Mouse (Mus musculus): Measurements from ENCODE around the gene Dlst.

Gene Dlst

GRCm38 (mm10) chr12:85110698-85111592 lies at the start of gene Dlst, which contains the start of gene Prox2:
Dlst (plus strand) TSS chr12:85110833.
Prox2 (minus strand) TSS chr12:85110759.
- ATAC-seq (ENCODE audit: low TSS enrichment) = peak; percentile 97

DNA sequence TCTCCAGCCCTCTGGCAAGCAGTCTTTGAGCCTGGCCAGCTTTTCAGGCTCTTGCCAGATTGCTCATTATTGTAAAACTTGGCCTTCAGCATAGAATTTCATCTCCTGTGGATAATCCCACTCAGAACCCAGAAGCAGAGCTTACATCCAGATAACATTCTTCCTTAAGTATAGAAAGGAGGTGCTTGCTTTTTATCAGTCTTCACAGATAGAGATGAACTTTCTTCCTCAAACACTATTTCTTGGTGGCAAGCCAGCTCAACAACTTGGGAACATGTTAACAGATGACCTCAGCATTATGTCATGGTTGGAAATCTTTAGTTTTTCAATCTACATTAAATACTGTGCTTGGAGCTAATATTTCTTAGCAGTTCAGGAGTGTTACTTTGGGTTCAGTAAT lies 39.6 kb upstream of the Dlst start:
- ATAC-seq (ENCODE audit: low TSS enrichment) = no peak

DNA sequence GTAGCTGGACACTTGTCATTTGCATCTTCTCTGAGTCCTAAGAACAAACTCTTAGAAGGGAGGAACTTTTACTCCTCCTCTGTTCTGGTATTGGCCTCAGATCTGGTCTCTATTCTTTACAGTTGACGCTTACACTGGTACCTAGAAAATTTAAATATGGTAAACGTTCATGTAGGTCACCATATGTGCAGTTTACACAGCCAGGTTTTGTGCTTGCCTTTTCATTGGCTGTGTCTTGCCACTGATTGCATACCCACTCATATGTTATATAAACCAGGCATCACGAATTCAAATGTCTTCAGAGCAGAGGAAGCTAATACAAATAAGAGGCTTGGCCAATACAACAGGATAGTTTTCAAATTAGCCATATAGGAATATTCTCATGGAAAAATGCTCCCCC lies 33.5 kb upstream of the Dlst start:
- ATAC-seq (ENCODE audit: low TSS enrichment) = peak; percentile 89

- ATAC-seq (ENCODE audit: low TSS enrichment) = no peak
Measured at GRCm38 (mm10) chr12:85084257-85084656, 26.4 kb upstream of the Dlst start.

DNA sequence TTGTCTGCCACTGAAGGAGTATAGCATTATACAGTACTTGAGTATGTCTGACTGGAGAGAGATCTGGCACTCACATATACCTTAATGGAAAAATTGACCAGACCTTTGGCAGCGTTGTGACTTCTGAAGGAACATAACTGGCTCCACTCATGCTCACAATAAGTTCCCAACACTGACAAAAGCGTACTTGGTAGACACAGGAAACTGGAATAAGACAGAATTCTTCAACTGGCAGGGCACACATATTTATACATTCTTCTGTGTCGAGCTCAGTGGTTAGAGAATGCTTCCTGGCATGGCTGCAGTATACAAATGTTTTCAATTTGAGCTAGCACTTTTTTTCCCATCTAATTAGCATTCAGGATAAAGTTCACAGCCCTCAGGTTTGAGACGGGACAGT lies 25.7 kb upstream of the Dlst start:
- ATAC-seq (ENCODE audit: low TSS enrichment) = no peak

GRCm38 (mm10) chr12:85087845-85088244 lies 22.8 kb upstream of the Dlst start:
- ATAC-seq (ENCODE audit: low TSS enrichment) = no peak

DNA sequence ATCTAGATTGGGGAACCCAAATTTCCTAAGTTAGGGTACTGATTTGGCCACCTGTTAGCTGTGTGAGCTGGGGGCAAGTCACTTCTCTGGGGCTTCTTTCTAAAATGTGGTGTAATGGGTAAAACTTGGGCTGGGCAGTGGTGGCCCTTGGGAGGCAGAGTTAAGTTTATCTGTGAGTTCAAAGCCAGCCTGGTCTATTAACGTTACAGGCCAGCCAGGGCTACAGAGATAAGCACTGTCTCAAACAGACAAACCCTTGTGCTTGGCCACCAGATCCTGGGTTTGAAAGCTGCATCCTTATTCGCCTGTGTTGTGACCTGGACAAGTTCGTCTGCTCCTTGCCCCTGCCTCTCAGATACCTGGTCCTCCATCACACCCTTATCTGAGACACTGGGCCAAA lies 19.4 kb upstream of the Dlst start:
- ATAC-seq (ENCODE audit: low TSS enrichment) = no peak

GRCm38 (mm10) chr12:85092214-85092613 lies 18.4 kb upstream of the Dlst start:
- ATAC-seq (ENCODE audit: low TSS enrichment) = peak; percentile 39; the same call in 1 of the 2 replicates

DNA sequence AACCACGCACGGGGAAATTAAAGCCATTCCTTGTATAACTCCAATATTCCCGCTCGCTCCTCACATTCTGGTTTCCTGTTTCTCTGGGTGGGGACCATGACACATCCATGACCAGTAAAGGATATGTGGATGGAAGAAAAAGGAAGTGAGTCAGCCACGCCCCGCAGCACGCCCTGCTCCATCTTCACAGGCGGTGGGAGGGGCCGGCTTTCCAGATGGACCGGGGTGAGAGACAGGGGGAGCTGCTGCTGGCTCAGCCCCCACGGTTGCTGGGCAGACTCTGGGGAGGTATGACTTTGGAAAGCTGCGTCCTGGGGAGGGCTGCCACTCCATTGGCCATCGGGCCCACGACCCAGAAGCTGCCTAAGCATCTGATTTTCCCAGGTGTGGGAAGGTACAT lies 16.6 kb upstream of the Dlst start:
- peak; percentile 64 for ATAC-seq (ENCODE audit: low TSS enrichment)

DNA sequence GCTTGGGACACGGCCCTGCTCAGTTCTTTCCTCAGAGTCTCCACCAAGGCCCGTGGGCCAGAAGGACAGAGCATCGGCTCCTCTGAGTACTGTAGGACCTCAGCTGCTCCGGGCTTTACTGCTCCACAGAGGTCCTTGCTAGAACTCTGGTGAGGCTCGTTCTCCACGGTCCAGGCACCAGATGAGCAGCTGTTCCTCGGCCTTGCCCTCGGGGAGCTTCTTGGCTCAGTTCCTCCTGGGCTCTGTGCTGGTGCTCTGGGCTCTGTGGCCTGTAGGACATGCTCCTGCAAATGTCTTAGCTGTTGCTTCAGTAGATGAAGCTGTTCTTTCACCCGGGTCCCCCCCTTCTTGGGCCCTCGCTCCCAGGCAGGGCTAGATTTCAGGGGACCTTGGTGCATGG lies 15.9 kb upstream of the Dlst start:
- no peak for ATAC-seq (ENCODE audit: low TSS enrichment)

GRCm38 (mm10) chr12:85095146-85095545 lies 15.5 kb upstream of the Dlst start:
- no peak for ATAC-seq (ENCODE audit: low TSS enrichment)

GRCm38 (mm10) chr12:85095859-85096258 lies 14.8 kb upstream of the Dlst start:
- no peak for ATAC-seq (ENCODE audit: low TSS enrichment)

DNA sequence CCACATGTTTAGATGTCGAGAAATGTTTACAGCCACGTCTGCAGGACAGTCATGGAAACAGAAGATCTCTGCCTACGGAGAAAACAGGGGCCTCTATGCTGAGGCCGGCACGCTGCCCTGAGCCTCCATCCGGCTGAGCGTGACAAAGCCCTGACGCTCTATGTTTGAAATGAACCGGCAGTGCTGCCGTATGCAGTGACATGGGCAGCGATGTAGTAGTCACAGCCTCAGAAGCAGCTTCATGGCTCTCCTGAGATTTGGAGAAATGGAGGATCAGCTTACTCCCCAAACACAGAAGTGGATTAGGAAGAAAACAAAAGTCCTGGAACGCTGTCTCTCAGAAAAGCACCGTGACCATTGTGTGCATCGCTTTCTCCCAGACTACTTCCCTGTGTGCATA lies 9.6 kb upstream of the Dlst start:
- ATAC-seq (ENCODE audit: low TSS enrichment) = no peak

- no peak for ATAC-seq (ENCODE audit: low TSS enrichment)
Measured at GRCm38 (mm10) chr12:85101521-85102106, 9.0 kb upstream of the Dlst start.

DNA sequence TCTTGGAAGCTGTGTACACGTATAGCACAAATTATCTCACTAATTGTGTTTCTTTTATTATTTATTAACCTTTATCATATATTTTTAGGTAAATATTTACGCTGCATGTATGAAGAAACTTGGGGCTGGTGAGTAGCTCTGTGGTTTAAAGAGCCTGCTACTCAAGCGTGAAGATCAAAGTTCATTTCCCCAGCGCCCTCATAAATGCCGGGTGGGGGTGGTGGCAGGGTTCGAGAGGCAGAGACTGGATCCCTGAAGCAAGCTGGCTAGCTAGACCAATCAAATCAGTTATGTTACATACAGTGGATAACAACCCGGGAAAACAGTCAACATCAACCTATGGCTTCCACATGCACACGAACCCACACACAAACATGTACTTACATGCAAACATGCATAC lies 7.5 kb upstream of the Dlst start:
- no peak for ATAC-seq (ENCODE audit: low TSS enrichment)

GRCm38 (mm10) chr12:85104789-85105188 lies 5.8 kb upstream of the Dlst start:
- ATAC-seq (ENCODE audit: low TSS enrichment) = no peak

GRCm38 (mm10) chr12:85106292-85106691 lies 4.3 kb upstream of the Dlst start:
- ATAC-seq (ENCODE audit: low TSS enrichment) = no peak

DNA sequence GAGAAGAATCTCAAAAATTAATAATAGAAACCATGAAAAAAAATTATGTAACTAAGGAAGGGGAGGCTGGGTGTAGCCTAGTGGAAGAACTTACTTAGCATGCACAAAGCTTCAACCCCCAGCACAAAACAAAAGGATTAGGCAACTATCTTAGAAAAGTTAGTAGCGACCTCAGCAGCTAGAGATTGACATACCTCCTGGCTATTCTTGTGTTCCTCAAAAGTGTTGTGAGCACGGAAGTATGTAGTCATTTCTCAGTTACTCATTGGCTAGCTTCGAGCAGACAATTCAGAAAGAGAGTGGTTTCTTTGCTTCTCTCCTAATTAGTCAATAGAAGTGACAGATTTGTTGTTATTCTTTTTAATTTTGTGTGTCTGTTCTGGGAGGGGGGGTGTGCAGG lies 2.0 kb upstream of the Dlst start:
- no peak for ATAC-seq (ENCODE audit: low TSS enrichment)

GRCm38 (mm10) chr12:85109426-85109825 lies 1.2 kb upstream of the Dlst start:
- no peak for ATAC-seq (ENCODE audit: low TSS enrichment)

- ATAC-seq (ENCODE audit: low TSS enrichment) = peak; percentile 50; the same call in 1 of the 2 replicates
Measured at GRCm38 (mm10) chr12:85110011-85110697, 479 bp upstream of the Dlst start.

DNA sequence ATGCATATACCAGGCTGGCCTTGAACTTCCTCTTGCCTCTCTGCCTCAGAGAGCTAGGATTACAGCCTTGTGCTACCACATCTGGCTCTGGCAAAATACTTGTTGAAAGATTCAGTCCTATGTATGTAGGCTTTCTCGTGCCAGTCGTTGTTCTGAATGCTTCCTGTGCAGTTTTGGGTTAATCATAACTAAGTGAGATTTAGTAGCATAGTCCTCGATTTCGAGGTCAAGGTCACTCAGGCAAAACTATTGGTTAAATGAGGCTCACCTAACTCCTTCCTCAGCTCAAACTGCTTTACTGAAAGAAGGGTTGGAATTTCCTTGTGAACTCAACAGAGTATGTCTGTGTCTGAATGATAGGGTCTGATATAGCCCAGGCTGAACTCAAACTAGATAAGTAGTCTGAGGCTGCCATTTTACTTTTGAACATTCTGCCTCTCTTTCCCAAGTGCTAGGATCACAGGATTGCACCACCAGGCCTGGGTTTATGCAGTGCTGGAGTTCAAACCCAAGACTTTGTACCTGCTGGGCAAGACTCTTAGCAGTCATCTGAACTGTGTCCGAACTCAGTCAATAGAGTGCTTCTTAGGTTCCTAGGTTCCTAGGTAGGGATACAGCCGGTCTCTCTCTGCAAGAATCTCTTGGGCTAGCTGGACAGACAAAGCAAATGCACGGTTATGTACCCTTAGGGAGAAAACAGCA lies 2.1 kb downstream of the Dlst start:
- no peak for ATAC-seq (ENCODE audit: low TSS enrichment)

DNA sequence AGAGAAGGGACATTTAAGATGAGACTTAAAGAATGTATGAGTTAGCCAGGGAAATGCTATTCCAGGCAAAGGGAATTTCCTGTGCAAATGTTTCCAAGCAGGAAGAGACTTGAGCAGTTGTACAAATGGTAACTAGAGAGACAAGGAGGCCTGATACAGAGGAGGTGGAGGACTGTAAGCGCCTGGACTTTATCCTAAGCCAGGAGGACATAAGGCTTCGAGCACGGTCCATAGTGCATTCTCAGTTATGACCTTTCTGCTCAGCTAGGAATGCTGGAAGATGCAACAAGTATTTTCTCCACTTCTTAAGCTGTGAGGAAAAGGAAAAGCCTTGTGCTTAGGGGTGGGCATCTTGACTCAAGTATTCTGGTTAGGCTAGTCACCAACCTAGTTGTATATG lies 2.7 kb downstream of the Dlst start:
- no peak for ATAC-seq (ENCODE audit: low TSS enrichment)

Measured in frontal cortex, adult (tissue).